Mouse (Mus musculus): ENCODE measurements around the gene Pabpn1l. TPM values are rescaled to one million over a fixed set of nuclear protein-coding genes. Genes with fewer than 3 reads are reported as not detected.

The Pabpn1l gene
- polyA plus RNA-seq, 1 experiment from 2014 or later: not detected

DNA sequence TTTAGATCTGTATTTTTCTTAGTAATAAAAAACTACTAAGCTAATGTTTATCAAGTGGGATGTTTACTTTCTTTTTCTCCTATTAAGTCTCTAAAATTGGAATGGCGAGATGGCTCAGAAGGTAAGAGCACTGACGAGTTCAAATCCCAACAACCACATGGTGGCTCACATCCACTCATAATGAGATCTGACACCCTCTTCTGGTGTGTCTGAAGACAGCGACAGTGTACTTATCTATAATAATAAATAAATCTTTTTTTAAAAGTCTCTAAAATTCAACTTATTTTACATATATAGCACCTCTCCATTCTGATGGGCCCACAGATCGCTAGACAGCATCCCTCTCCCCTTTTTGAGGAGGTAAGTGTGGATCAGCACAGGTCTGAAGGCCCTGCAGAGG lies 12.3 kb downstream of the Pabpn1l start:
- 62% methylated on average over 4 of the region's 4 CpGs for WGBS
- peak overlapping the region; percentile 72; the same call in 1 of the 2 replicates for H3K9ac ChIP-seq
- H3K27ac ChIP-seq: no peak overlapping the region
- no peak for ATAC-seq (ENCODE audit: low FRiP score)
- H3K9me3 ChIP-seq (replicated peaks): no peaks in the 10 kb centered on the region
- peak overlapping the region; percentile 94 for H3K4me2 ChIP-seq (replicated peaks)
- no peak overlapping the region for H3K4me3 ChIP-seq
- H3K4me1 ChIP-seq: peaks cover 18% of the 10 kb centered on the region
- H3K27me3 ChIP-seq: no peaks in the 10 kb centered on the region
- H3K36me3 ChIP-seq: peaks cover 8% of the 10 kb centered on the region; the same call in 1 of the 2 replicates

DNA sequence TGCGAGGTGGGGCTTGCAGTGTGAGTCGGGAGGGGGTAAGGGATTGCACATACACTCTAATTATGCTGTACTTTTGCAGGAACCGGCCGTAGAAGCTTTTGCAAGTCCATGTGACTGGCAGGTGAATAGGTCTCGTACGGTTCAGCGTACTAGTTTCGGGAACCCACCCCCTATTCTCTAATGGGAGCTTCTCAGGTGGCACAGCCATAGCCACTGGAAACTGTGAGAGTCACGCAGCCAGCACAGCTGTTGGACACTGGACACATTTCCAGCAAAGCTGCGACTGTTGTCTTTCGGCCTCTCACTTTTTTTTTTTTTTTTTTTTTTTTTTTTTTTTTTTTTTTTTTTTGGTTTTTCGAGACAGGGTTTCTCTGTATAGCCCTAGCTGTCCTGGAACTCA lies 15.7 kb downstream of the Pabpn1l start:
- Histone ChIP-seq H3K9me3 (replicated peaks) (no peaks in the 10 kb centered on the region), H3K36me3 (no peaks in the 10 kb centered on the region), H3K9ac (no peak overlapping the region), H3K4me2 (replicated peaks) (no peak overlapping the region), H3K27me3 (no peaks in the 10 kb centered on the region), H3K4me1 (peaks cover 9% of the 10 kb centered on the region), H3K4me3 (no peak overlapping the region), H3K27ac (no peak overlapping the region)
- ATAC-seq (ENCODE audit: low FRiP score): no peak
- 89% methylated on average over 11 of the region's 12 CpGs for WGBS

DNA sequence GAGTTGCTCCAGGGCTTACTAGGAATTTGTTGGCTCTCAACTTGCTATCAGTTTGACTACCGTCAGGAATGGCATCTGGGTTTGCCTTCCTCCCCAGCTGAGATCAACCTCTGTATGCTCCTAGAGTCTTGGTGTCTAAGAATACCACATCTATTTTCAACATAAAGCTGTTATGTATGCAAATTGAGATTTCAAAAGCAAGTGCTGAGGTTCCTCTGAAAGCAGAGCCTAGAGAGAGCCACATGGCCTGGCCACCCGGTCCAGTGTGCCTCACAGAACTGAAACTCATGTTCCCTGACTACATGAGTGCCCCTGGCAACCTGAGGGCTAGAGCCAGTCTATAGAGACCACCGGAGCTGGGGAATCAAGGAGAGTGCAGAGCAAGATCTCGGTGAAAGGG lies 17.2 kb downstream of the Pabpn1l start:
- no peak overlapping the region for H3K4me2 ChIP-seq (replicated peaks)
- 91% methylated on average over 4 of the region's 4 CpGs for WGBS
- no peak overlapping the region for H3K4me3 ChIP-seq
- H3K4me1 ChIP-seq: peaks cover under 1% of the 10 kb centered on the region; the same call in 1 of the 2 replicates
- H3K36me3 ChIP-seq: no peaks in the 10 kb centered on the region
- no peak overlapping the region for H3K27ac ChIP-seq
- H3K9ac ChIP-seq: no peak overlapping the region
- no peaks in the 10 kb centered on the region for H3K9me3 ChIP-seq (replicated peaks)
- no peaks in the 10 kb centered on the region for H3K27me3 ChIP-seq
- ATAC-seq (ENCODE audit: low FRiP score): no peak

DNA sequence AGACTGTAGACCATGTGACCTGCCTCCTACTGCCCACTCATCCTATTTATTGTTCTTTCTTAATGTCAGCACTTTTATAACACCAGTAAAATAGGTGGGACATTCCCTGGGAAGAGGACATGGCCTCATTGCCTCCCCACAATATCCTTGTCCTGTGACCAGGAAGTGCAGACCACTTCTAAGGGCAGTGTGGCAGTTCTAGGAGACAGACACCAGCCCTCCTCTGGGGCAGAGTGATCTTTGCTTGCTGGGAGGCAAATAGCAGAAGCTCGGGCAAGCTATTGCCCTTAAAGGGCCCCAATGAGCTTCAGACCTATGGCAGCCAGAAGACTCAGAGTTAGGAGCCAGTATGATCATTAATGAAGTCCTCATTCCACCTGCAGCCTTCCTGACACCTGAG lies 17.9 kb downstream of the Pabpn1l start:
- no peak for ATAC-seq (ENCODE audit: low FRiP score)
- no peaks in the 10 kb centered on the region for H3K36me3 ChIP-seq
- no peak overlapping the region for H3K27ac ChIP-seq
- 76% methylated on average over 1 of the region's 1 CpGs for WGBS
- no peaks in the 10 kb centered on the region for H3K9me3 ChIP-seq (replicated peaks)
- H3K4me2 ChIP-seq (replicated peaks): no peak overlapping the region
- no peak overlapping the region for H3K9ac ChIP-seq
- H3K27me3 ChIP-seq: no peaks in the 10 kb centered on the region
- H3K4me1 ChIP-seq: no peaks in the 10 kb centered on the region
- no peak overlapping the region for H3K4me3 ChIP-seq

DNA sequence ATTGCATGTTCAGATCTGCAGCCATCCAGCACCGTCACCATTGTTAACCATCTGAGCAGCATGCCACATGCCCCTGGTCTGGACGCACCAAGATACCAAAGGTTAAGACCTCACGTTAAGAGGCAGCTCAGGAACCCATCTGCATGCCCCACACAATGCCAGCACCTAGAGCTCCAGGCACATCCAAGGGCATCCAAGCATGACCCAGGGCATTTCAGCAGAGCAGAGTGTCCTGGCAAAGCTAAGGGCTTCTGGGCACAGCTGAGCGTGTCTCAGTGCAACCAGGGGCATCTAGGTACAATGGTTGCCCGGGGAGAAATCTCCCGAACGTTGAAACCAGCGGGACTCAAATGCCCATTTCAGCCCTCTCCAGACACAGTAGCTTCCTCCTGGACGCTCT lies 21.9 kb downstream of the Pabpn1l start:
- Histone ChIP-seq H3K9me3 (replicated peaks) (no peaks in the 10 kb centered on the region), H3K9ac (no peak overlapping the region), H3K4me2 (replicated peaks) (no peak overlapping the region), H3K27me3 (no peaks in the 10 kb centered on the region), H3K4me1 (no peaks in the 10 kb centered on the region), H3K27ac (no peak overlapping the region), H3K36me3 (0 out of 2 replicates have a peak, but pooled peaks cover 5% of the 10 kb centered on the region), H3K4me3 (no peak overlapping the region)
- 87% methylated on average over 9 of the region's 9 CpGs for WGBS
- ATAC-seq (ENCODE audit: low FRiP score): no peak

DNA sequence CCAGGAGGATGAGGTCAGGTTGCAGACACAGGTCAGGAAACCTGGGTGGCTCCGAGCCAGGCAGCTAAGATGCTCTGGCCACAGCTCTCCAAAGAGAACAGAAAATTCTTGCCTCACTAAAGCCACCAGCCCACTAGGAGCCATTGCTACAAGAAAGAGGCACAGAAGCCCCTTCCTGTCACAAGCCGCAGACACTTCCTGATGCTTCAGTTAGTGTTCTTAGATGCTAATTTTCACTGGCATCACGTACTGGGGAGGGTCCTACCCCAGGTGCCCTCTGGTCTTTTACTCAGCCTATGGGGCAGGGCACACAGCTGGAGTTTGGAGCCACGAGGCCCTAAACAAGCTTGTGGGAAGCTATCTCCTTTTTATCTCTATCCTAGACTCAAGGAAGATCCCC lies 26.5 kb downstream of the Pabpn1l start:
- Histone ChIP-seq H3K27ac (no peak overlapping the region), H3K27me3 (no peaks in the 10 kb centered on the region), H3K9ac (no peak overlapping the region), H3K36me3 (0 out of 2 replicates have a peak, but pooled peaks cover 5% of the 10 kb centered on the region), H3K4me2 (replicated peaks) (no peak overlapping the region), H3K4me3 (no peak overlapping the region), H3K4me1 (peaks cover 9% of the 10 kb centered on the region; the same call in 1 of the 2 replicates), H3K9me3 (replicated peaks) (no peaks in the 10 kb centered on the region)
- 52% methylated on average over 4 of the region's 4 CpGs for whole genome bisulfite sequencing
- no peak for ATAC-seq (ENCODE audit: low FRiP score)

DNA sequence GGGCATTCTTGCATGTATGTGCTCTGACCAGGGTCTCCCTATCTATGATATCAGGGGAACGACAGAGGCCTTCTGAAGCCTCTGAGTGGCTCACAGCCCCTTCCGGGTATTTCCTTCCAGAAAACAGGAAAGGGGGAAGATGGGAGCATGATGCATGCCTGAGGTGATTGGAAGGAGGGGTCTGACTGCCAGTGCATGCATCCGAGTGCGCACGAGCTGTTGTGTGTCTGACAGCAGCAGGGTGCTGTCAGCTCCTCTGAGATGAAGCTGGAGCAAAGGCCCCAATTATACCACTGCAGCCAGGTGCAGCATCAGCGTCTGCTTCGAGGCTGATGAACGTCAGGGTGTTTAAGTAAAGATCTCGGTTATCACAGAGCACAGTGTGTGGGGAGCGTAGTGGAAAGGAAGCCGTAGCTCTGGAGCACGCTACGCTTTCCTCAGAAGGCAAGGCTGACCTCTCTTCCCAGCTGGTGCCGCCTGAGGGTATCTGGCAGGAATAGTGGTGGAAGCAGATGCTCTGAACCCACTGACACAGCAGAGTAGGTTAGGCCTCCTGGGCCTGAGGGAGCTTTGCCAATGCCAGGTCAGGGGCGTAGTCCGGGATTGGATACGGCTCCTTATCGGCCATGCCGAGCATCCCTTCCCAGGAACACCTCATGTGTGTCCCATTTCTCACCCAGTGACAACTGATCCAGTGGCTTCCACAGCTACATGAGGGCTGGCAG lies 28.6 kb downstream of the Pabpn1l start:
- Histone ChIP-seq H3K9me3 (replicated peaks) (no peaks in the 10 kb centered on the region), H3K4me1 (peaks cover 9% of the 10 kb centered on the region; the same call in 1 of the 2 replicates), H3K4me3 (no peak overlapping the region), H3K4me2 (replicated peaks) (no peak overlapping the region), H3K9ac (no peak overlapping the region; the same call in 1 of the 2 replicates), H3K27me3 (no peaks in the 10 kb centered on the region), H3K27ac (peak overlapping the region; percentile 58), H3K36me3 (0 out of 2 replicates have a peak, but pooled peaks cover 5% of the 10 kb centered on the region)
- WGBS: 69% methylated on average over 19 of the region's 19 CpGs
- ATAC-seq (ENCODE audit: low FRiP score): no peak

DNA sequence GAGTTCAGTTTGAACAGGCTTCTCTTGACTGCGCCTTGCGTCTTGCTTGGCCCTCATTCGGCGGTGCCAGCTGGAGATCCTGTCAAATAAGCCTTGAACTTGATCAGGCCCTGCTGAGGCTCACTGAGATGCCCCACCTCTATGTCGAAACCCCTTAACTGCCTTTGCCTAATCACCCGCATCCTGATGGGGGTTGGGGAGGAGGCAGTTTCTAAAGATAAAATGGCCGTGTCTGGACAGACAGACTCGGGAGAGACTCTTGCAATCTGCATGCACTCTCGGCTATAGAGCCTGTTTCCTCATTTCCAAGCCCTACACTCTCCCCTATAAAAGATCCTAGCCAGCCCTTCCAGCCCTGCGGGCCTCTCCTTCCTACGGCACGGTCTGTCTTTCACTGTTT lies 29.3 kb downstream of the Pabpn1l start:
- Histone ChIP-seq H3K9ac (no peak overlapping the region), H3K4me2 (replicated peaks) (no peak overlapping the region), H3K9me3 (replicated peaks) (no peaks in the 10 kb centered on the region), H3K4me1 (peaks cover 9% of the 10 kb centered on the region; the same call in 1 of the 2 replicates), H3K27me3 (no peaks in the 10 kb centered on the region), H3K4me3 (no peak overlapping the region), H3K36me3 (0 out of 2 replicates have a peak, but pooled peaks cover 4% of the 10 kb centered on the region), H3K27ac (peak overlapping the region; percentile 58)
- no peak for ATAC-seq (ENCODE audit: low FRiP score)
- 59% methylated on average over 12 of the region's 12 CpGs for WGBS

DNA sequence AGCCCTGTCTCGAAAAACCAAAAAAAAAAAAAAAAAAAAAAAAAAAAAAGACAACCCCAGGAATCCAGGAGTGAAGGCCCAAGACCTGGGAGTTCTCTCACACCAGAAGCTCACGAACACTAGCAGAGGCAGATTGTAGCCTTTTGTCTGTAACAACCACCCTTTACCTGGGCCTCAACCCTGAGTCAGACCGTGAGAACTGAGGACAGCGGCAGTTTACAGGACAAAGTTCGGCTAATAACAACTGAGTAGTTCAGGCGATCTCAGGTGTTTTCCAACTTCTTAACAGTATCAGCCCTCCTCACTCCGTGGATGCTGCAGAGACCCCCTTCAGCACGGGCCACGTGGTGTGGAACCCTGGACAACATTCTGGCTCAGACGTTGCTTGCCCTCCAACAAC lies 35.8 kb downstream of the Pabpn1l start:
- H3K36me3 ChIP-seq: no peaks in the 10 kb centered on the region

DNA sequence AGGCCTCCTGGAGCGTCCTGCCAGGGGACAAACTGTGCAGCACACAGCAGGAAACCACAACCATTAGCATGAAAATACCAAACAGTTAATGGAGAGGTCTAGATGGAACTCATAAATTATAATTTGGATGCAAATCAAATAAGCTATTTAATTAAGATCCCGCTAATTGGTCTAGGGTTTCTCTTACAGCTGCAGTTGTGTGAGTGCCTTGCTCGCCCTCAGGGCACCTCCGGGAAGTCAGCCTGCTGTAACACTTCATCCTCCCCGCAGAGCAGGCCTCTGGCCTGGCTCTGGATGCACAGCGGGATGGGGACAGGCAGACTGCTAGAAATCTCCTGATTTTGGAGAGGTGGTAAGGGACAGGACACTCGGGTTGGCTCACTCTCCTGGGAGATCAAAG lies 36.4 kb downstream of the Pabpn1l start:
- no peak for ATAC-seq (ENCODE audit: low FRiP score)
- 51% methylated on average over 7 of the region's 7 CpGs for WGBS
- Histone ChIP-seq H3K4me2 (replicated peaks) (no peak overlapping the region), H3K27ac (no peak overlapping the region), H3K9me3 (replicated peaks) (no peaks in the 10 kb centered on the region), H3K4me3 (no peak overlapping the region), H3K9ac (no peak overlapping the region), H3K4me1 (peaks cover 10% of the 10 kb centered on the region; the same call in 1 of the 2 replicates), H3K36me3 (no peaks in the 10 kb centered on the region), H3K27me3 (no peaks in the 10 kb centered on the region)

More for the DNA sequence above, 35.8 kb downstream of the Pabpn1l start:
- peaks cover 10% of the 10 kb centered on the region; the same call in 1 of the 2 replicates for H3K4me1 ChIP-seq
- no peak overlapping the region for H3K9ac ChIP-seq
- H3K4me2 ChIP-seq (replicated peaks): no peak overlapping the region
- 90% methylated on average over 10 of the region's 10 CpGs for WGBS
- no peak overlapping the region for H3K4me3 ChIP-seq
- no peak for ATAC-seq (ENCODE audit: low FRiP score)
- H3K9me3 ChIP-seq (replicated peaks): no peaks in the 10 kb centered on the region
- no peaks in the 10 kb centered on the region for H3K27me3 ChIP-seq
- no peak overlapping the region for H3K27ac ChIP-seq

DNA sequence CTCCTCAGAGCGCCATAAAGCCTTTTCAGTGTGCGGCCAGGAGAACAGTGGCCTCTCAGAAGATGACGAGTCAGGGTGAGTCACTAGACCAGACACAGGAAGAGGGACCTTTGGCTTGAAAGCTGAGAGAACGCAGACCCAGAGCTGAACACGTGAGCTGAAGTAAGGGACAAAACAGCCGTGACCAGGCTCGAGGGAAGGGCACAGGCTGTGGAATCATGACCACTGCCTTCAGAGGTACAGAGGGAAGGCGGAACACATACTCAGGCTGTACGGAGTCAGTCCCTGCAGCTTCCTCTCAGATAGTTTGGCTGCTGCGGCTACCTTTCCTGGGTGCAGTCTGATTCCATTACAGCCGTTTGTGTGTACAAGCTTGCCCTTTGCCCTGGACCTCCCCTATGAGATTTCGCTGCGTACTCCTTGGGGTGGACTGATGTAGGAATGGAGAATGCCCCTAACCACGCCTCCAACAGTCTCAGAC lies 37.1 kb downstream of the Pabpn1l start:
- Histone ChIP-seq H3K4me3 (no peak overlapping the region), H3K27ac (no peak overlapping the region), H3K9ac (no peak overlapping the region), H3K27me3 (no peaks in the 10 kb centered on the region), H3K36me3 (no peaks in the 10 kb centered on the region), H3K4me2 (replicated peaks) (no peak overlapping the region), H3K4me1 (peaks cover 10% of the 10 kb centered on the region; the same call in 1 of the 2 replicates), H3K9me3 (replicated peaks) (no peaks in the 10 kb centered on the region)
- WGBS: 69% methylated on average over 14 of the region's 14 CpGs
- no peak for ATAC-seq (ENCODE audit: low FRiP score)

DNA sequence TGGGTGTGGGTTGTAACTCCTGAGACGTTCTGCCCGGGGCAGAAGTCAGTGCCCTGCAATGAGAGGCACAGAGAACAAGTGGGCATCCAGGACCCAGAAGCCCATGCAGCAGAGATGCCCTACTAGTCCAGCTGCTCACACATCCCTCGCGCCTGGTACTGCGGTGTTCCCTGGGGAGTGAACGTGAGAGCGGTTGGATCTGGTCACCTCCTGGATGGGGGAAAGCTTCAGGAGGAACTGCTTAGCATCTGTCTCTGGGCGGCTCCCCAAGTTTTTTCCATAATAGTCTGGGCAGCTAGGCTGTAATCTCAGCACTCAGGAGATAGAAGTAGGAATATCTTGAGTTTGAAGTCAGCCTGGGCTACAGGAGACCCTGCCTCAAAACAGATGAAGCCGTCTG lies 37.6 kb downstream of the Pabpn1l start:
- peaks cover 10% of the 10 kb centered on the region; the same call in 1 of the 2 replicates for H3K4me1 ChIP-seq
- H3K27me3 ChIP-seq: no peaks in the 10 kb centered on the region
- no peaks in the 10 kb centered on the region for H3K9me3 ChIP-seq (replicated peaks)
- no peaks in the 10 kb centered on the region for H3K36me3 ChIP-seq
- no peak overlapping the region for H3K4me3 ChIP-seq
- ATAC-seq (ENCODE audit: low FRiP score): no peak
- H3K4me2 ChIP-seq (replicated peaks): no peak overlapping the region
- H3K27ac ChIP-seq: no peak overlapping the region
- 87% methylated on average over 9 of the region's 9 CpGs for WGBS
- H3K9ac ChIP-seq: no peak overlapping the region

DNA sequence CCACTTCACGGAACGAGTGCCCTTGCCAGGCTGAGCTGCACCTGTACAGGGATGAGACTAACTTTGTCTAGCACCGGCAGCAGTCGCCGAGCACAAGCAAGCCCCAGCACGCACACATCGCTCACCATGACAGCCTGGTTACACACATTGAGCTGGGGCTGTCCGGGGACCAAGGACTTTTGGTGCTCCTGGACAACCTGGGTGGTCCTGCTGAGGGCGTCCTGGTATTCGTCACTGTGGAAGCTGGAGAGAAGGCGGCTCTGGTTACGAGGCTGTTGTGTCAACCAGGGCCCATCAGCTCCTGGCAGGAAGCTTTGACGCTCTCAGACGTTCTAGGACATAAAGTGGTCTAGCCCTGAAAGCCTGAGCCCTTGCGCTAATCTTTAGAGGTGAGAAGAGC lies 41.6 kb downstream of the Pabpn1l start:
- H3K4me2 ChIP-seq (replicated peaks): no peak overlapping the region
- no peaks in the 10 kb centered on the region for H3K27me3 ChIP-seq
- H3K27ac ChIP-seq: no peak overlapping the region
- no peak overlapping the region for H3K4me3 ChIP-seq
- H3K9ac ChIP-seq: no peak overlapping the region
- ATAC-seq (ENCODE audit: low FRiP score): no peak
- H3K4me1 ChIP-seq: peaks cover 27% of the 10 kb centered on the region
- no peaks in the 10 kb centered on the region for H3K9me3 ChIP-seq (replicated peaks)
- WGBS: 75% methylated on average over 13 of the region's 15 CpGs
- no peaks in the 10 kb centered on the region for H3K36me3 ChIP-seq
